Mouse (Mus musculus) layer of hippocampus, adult 9-11 months (tissue): ENCODE data around the gene Thyn1.

Experiments
- DNase-seq: peaks from one replicate; pipeline ENCODE4 v3.0.0; 2022

Gene Thyn1

DNA sequence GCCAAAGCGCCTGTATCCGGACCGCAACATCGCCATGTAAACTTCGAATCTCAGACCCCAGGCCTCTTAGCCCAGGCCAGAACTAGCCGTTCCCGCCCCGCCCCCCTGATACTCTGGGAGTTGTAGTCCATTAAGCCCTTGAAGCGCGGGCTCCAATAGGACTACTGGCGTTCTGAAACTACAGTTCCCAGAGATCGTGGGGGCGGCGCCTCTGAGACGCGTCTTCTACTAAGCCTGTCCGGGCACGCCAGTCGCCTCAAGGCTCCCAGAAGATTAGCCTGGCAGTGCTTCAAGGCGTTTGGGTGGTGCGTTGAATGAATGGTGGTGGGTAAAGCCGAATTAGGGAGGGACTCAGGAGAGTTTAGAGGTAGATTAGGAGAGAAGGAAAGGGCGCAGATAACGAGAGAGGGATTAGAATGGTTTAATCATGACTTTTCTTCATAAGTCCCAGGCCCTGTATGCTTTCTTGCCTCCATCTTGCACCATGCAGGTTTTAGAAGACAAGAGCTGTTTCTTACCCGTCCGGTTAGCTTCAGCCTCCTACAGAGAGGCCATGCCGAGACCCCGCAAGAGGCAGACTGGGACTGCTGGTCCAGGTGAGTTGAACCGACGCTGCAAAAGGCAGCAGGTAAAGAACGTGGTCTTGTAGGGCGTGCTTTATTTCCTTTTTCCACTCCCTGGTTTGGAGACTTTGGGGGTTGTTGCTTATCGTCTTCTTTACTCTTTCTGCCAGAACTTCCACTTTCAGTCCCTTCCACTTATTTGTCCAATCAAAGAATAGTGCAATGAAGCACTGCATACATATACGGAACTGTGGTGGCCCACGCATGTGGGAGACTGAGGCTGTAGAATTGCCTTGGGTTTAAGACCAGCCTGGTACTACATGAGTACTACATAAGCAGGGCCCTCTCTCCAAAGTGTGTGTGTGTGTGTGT is at the start of gene Thyn1, which contains the start of gene Acad8:
TSS of gene Thyn1 (plus strand) at position 250 of the 935 bp plus-strand sequence.
TSS of gene Acad8 (minus strand) at position 106 of the 935 bp plus-strand sequence.
- peak; percentile 97 for DNase-seq

DNA sequence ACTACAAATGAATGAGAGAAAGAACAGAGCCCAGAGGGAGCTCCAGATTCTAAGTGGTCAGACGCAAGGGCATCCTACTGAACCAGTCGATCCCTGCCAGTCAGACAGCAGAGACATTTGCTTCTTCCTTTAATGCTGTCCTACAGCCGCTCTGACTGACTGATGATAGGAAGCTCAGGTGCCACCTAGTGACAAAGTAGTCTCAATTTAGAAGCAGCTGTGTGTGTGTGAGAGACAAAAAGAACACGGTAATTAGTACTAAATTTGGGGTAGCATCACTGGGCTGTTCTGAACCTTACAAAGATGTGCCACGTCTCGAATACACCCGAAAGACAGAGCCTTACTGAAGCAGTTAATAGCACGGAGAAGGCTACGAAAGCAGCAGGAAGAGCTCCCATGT is 21.8 kb upstream of the Thyn1 start:
- DNase-seq, result no peak

DNA sequence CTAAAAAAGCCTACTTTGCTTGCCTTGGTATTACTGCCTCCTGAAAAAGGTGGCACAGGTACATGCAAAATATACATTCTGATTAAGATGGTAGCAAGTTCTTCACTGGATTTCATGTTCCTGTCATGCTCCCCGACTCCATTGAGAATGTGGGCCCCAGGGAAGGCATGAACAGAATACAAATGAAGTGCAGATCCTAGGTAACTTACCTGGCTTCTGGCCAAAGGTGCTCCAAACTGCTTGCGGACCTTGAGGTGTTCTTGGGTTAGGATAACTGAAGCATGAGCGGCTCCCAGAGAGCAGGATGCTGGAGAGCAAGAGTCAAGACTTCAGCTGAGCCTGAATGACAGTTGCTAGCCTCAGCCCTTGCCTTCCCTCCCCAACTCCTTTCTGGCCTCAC is 20.7 kb upstream of the Thyn1 start:
- no peak for DNase-seq

GRCm38 (mm10) chr9:26985090-26985613 is 14.4 kb upstream of the Thyn1 start:
- DNase-seq, result no peak

- DNase-seq, result no peak
Observed at GRCm38 (mm10) chr9:26985668-26986277, 13.7 kb upstream of the Thyn1 start.

GRCm38 (mm10) chr9:26990181-26990580 is 9.3 kb upstream of the Thyn1 start:
- DNase-seq, result no peak

GRCm38 (mm10) chr9:26993118-26993517 is 6.4 kb upstream of the Thyn1 start:
- peak; percentile 42 for DNase-seq

DNA sequence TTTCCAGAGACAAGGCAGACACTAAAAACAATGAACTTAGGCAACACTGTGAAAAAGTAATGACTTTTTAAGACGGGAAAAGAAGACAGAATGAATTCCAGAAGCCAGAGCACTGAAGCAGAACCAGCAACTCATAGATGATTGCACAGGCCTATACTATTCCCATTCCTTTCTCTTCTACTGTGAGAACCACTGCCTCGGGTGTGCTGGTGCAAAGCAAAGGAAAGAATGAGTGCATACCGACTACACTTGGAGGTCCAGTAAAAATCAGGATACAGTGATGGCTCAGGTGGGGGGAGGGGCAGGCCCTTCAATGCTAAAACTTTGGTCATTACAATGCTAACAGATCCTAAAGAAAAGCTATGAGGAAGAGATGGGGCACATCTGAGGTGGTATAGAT is 5.6 kb upstream of the Thyn1 start:
- DNase-seq, result no peak

GRCm38 (mm10) chr9:26997062-26997461 is 2.4 kb upstream of the Thyn1 start:
- DNase-seq, result no peak

GRCm38 (mm10) chr9:26997501-26997900 is 2.0 kb upstream of the Thyn1 start:
- no peak for DNase-seq

- no peak for DNase-seq
Observed at GRCm38 (mm10) chr9:26998669-26999460, 645 bp upstream of the Thyn1 start.

DNA sequence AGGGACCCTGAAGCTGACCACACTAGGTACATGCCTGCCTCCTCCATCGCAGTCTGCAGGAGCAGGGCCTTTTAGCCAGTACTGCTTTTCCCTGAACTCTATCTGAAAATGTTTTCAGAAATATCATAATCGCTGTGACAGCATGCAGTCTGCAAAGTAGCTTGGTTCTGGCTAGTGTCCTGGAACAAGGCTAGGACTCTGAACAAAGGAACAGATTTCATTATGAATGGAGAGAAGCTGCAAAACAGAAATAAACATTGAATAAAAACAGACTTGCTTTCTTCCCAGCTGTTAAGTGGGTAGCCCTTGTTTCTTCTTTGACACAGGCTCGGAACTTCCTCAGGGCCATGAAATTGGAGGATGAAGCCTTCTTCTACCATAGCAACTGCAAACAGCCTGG is 5.7 kb downstream of the Thyn1 start:
- DNase-seq, result peak; percentile 21

DNA sequence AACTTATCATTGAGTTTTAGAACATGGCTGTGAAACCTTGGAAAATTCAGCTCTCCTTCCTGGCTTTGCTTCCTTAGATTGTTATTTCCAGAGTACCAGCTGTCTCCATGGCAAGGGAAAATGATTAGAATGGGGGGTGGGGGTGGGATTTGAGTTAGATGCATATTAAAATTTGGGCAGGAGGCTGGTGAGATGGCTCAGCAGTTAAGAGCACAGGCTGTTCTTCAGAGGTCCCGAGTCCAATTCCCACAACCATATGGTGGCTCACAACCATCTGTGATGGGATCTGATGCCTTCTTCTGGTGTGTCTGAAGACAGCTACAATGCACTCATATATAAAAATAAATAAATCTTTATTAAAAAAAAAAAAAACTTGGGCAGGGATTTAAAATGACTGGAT is 6.4 kb downstream of the Thyn1 start:
- peak; percentile 72 for DNase-seq

DNA sequence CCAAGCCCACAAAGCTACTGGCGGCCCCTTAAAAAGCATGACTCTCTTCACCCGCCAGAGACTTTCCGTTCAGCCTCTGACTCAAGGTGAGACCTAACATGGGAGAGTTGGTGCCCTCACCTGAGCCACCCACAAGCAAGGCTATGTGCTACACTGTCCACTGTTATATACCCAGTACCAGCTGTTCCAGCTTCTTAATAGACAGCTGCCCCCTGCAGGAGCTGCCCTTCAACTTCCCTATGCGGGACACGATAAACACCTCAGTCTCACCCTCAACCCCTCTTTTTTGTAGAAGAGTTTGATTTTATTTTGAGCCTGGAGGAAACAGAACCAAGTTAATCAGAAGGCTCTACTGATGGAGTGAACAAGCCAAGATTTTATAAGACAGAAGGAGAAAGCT is 7.4 kb downstream of the Thyn1 start:
- DNase-seq, result no peak

DNA sequence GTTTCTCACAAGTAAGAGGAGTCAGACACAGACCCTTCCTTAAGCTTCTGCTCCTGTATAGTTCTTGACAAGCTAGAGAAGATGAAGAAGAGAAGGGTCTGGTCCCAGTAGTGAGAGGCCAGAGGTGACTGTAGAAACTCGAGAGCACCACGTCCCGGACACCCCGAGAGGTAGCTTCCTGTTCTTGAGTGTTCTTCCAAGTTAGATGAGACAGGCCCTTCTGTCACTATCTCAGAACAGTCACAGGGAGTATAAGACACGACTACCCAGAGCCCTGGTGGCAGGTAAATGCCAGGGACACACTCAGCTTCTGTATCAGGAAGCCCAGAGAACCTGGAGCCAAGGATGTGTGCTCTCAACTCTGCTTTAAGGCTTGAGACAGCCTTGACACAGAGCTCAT is 9.7 kb downstream of the Thyn1 start:
- no peak for DNase-seq

DNA sequence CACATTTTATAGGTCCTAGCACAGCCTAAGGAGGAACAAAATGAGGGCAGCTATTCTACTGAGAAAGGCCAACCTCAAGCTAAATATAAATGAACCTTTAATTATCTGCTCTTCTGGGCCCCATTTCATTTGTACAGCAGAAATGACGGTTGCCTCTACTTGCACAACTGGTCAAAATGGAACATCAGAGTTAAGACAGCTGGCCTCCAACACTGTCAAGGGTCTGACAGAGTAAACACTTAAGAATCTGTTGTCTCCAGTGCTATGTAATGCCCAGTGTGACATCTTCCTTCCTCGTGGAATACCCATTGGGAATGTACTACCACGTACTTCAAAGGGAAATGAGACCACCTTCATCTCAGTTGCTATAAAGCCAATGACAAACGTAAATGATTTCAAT is 12.1 kb downstream of the Thyn1 start:
- DNase-seq, result no peak

DNA sequence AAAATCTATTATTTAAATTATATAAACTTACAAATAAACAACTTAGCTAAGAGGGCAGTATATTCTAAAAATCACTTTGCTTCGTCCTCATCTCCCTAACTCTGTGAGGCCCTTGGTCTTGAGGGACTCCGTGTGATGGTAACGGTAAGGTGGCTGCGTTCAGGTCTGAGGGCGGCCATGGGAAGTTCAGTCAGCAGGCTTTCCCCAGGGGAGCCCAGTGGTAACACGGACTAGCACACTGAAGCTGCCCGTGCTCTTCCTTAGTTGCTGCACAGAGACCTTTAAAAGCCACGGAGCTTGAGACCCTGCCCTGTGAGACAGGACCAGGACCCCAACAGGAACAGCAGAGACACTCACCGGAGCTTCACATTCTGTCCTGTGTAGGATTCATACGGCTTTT is 19.5 kb downstream of the Thyn1 start:
- no peak for DNase-seq

GRCm38 (mm10) chr9:27023681-27024080 is 24.2 kb downstream of the Thyn1 start:
- no peak for DNase-seq

DNA sequence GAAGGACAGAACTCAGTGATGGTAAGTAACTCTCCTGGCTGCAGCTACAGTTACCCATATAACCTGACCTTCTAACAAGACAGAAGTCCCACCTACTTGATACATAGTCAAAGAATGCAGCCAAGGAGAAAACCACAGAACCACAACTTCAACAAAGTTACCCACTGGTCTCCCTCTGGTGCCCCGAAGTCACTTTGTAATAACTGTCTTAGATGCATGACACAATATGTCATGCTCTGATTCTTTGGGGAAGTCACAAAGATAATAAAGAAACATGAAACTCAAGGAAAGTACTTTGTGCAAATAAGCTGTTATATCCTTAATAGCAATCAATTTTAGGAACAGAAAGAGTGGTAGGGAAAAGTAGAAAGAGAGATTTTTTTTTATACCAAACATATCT is 27.2 kb downstream of the Thyn1 start:
- no peak for DNase-seq

DNA sequence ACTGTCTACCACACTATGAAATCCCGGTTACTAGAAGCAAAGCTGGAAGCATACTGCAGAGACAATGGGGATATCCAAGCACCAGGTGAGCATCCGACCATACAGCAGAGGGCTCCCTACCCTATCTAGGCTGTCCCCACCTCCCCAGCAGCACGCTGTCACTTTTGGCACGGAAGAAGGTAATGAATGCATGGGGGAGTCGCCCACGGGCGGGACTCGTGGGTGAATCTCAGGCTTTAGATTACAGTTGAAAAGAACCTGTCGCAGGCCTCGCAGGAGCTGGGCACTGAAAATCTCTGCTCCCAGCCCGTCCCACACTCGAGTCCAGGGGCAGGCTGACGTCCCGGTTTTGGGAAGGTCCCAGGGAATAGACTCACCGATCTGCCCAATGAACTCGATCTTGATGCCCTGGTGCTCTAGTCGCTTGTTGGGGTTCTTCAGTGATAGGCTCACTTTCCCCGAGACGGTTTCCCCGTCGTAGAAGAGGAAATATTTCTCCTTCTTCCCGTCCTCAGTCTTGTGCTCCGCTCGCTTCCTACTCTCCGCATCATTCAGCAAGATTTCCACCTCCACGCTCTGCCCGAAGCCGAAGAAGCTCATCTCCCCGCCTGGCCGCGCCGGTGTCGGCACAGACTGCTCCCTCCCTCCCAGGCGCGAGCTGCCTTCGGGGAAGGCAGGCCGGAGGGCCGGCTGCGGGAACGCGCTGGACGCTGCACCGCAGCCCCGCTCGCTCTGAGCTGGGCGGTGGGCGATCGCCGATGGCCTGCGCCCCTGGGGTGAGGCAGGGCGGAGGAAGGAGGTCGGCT is 29.7 kb downstream of the Thyn1 start:
- peak; percentile 76 for DNase-seq

DNA sequence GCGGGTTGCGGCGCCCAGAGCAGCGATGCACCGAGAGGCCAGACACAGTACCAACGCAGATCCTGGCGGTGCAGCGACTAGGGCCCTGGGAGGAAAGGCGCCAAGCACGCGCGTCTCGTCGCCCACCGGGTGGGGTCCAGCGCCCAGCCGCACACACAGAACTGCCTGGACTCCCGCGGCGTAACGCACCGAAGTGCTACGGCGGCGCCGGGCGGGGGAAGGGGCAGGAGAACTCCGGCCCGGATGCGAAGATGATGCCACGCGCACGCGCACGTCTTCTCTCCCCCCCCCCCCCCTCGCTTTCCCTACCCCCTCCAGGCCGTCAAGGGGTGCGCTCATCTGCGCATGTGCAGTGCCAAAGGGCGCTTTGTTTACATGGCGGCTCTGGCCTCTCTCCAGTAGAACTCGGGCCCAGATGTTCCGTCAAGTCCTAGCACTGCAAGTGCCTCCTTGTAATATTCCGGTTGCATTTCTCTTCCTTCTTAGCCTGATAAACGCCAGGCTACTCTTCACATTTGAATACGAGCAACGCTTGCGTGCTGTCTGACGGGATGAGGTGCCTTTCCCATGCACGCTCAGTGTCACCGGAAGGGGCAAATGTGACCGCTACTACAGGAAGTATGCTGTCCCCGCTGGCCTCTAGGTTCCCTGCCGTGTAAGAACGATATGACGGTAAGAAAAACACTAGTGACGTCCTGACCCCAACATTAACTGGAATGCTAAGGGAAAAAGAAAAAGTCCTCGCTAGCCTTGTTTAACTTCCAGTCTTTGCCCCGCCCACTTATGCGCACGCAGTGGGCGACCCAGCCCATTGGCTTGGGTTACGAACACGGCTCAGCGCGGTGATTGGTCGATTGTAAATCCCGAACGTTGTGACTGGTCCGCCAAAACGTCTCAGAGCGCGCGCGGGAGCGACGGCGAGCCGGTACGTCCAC is 30.6 kb downstream of the Thyn1 start, which contains the start of the genes Vps26b and Ncapd3:
TSS of gene Vps26b (minus strand) at position 238 of the 935 bp plus-strand sequence.
TSS of gene Ncapd3 (plus strand) at position 348 of the 935 bp plus-strand sequence.
- peak; percentile 97 for DNase-seq
